Mouse (Mus musculus): ENCODE data around the gene Gm33543. TPM values are rescaled to one million over a fixed set of nuclear protein-coding genes. Genes with fewer than 3 reads are reported as not detected.

Gene Gm33543
- total and polyA plus RNA-seq, 2 experiments from 2014 or later: not detected

DNA sequence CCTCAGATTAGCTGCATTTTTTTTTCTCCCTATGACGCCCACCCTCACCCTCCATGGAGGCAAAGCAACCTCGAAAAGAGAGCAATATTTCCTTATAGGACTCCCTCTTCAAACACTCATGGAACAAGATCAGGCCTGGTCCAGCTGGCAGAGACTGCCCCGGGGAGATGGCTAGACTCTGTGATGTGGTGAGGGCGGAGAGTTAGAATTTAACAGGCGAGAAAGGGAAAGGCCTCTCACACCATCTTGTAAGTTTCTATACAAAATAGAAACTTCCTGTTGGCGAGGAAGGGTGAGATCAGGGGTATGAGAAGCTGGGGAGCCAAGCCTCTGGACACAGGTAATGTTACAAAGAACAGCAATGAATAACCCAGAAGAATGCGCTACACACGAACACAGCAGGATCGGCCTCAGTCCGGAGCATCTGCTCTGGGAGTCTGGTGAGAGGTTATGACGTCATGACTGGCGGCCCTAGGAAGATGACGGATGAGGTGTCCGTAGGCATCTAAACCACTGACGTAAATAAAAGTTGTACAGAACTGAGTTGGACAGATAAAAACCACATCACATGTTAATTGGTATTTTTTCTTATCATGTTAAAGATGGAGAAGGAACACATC lies 64.9 kb downstream of the Gm33543 start:
- Histone ChIP-seq H3K36me3 (ENCODE audit: insufficient read depth) (no peaks in the 10 kb centered on the region), H3K27ac (ENCODE audit: low read depth, low read length) (no peak overlapping the region), H3K4me3 (ENCODE audit: low read depth, low read length) (no peak overlapping the region), H3K9ac (no peak overlapping the region), H3K4me2 (ENCODE audit: low read depth) (no peak overlapping the region), H3K9me3 (ENCODE audit: low read length) (no peaks in the 10 kb centered on the region), H3K4me1 (ENCODE audit: insufficient read depth) (no peaks in the 10 kb centered on the region), H3K27me3 (ENCODE audit: insufficient read depth, low read length) (no peaks in the 10 kb centered on the region)
- ATAC-seq: no peak
- 88% methylated on average over 15 of the region's 15 CpGs for WGBS
- DNase-seq: no peak
- no peak for TF ChIP-seq CTCF (IDR thresholded peaks at IDR 0.05; ENCODE audit: low read depth)

DNA sequence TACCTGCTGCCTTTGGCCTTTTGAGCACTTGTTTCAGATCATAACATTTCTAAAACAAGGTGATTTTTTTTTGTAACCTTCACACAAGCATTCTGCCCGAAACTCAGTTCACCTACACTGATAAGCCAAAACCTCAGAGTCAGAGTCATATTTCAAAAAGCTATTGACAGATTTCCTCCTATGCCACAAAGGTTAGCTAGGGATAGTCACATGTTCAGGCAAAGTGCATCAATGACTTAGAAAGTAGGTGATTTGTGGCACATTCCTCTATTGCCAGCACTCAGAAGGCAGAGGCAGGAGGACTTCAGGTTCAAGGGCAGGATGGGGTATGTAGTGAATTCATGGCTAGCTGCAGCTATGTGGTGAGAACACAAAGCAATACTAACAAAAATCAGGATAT lies 65.7 kb downstream of the Gm33543 start:
- DNase-seq: no peak
- H3K4me3 ChIP-seq (ENCODE audit: low read depth, low read length): no peak overlapping the region
- no peaks in the 10 kb centered on the region for H3K4me1 ChIP-seq (ENCODE audit: insufficient read depth)
- H3K4me2 ChIP-seq (ENCODE audit: low read depth): no peak overlapping the region
- no peak for ATAC-seq
- no peaks in the 10 kb centered on the region for H3K36me3 ChIP-seq (ENCODE audit: insufficient read depth)
- WGBS: 84% methylated on average over 1 of the region's 1 CpGs
- no peak for TF ChIP-seq CTCF (IDR thresholded peaks at IDR 0.05; ENCODE audit: low read depth)
- H3K9me3 ChIP-seq (ENCODE audit: low read length): no peaks in the 10 kb centered on the region
- no peaks in the 10 kb centered on the region for H3K27me3 ChIP-seq (ENCODE audit: insufficient read depth, low read length)
- no peak overlapping the region for H3K27ac ChIP-seq (ENCODE audit: low read depth, low read length)
- H3K9ac ChIP-seq: no peak overlapping the region

- 90% methylated on average over 7 of the region's 7 CpGs for WGBS
- no peak overlapping the region for H3K27ac ChIP-seq (ENCODE audit: low read depth, low read length)
- H3K9ac ChIP-seq: no peak overlapping the region
- DNase-seq (no peak), ATAC-seq (no peak)
- H3K4me2 ChIP-seq (ENCODE audit: low read depth): no peak overlapping the region
- H3K4me3 ChIP-seq (ENCODE audit: low read depth, low read length): no peak overlapping the region
- H3K4me1 ChIP-seq (ENCODE audit: insufficient read depth): no peaks in the 10 kb centered on the region
- H3K9me3 ChIP-seq (ENCODE audit: low read length): no peaks in the 10 kb centered on the region
- no peak for TF ChIP-seq CTCF (IDR thresholded peaks at IDR 0.05; ENCODE audit: low read depth)
- no peaks in the 10 kb centered on the region for H3K27me3 ChIP-seq (ENCODE audit: insufficient read depth, low read length)
- H3K36me3 ChIP-seq (ENCODE audit: insufficient read depth): no peaks in the 10 kb centered on the region
These were observed 67.9 kb downstream of the Gm33543 start for GRCm38 (mm10) chr10:95774856-95775255.

DNA sequence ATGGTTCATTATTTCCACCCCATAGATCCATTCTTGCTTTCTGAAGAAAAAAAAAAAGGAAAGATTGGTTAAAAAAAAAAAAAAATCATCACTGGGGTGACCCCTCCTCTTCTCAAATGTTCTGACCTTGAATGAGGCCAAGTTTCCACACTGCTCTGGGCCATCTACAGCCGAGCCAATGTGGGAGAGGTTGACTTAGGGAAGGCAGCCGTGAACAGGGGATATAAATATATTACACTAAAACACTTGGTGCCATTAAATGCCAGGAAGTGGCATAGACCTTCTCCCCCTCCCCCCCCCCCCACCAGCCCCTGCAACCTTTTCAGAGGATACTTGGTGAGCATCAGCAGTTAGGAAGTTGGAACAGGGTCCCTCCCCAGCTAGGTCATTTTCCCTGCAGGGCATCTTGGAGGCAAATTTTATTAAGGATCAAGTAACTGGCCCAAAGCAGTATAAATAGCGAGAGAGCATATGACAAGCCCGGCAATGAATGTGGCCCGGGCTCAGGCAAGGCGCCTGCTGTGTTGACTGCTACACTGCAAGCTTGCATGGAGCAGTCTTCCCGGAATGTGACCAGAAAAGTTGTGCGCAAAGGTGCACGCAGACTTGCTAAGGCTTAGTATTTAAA lies 68.6 kb downstream of the Gm33543 start:
- Histone ChIP-seq H3K4me3 (ENCODE audit: low read depth, low read length) (no peak overlapping the region), H3K27ac (ENCODE audit: low read depth, low read length) (no peak overlapping the region), H3K27me3 (ENCODE audit: insufficient read depth, low read length) (no peaks in the 10 kb centered on the region), H3K4me2 (ENCODE audit: low read depth) (no peak overlapping the region), H3K4me1 (ENCODE audit: insufficient read depth) (no peaks in the 10 kb centered on the region), H3K9ac (no peak overlapping the region), H3K36me3 (ENCODE audit: insufficient read depth) (no peaks in the 10 kb centered on the region), H3K9me3 (ENCODE audit: low read length) (no peaks in the 10 kb centered on the region)
- ATAC-seq: no peak
- TF ChIP-seq CTCF (IDR thresholded peaks at IDR 0.05; ENCODE audit: low read depth): no peak
- DNase-seq: no peak
- WGBS: 82% methylated on average over 9 of the region's 9 CpGs

Other genes starting within 250 kb of the Gm33543 start
- not detected in 2 replicates for gene Anapc15-ps, start 169.5 kb downstream of the Gm33543 start, total RNA-seq (2014; rRNA removed)
- gene Anapc15-ps, start 169.5 kb downstream of the Gm33543 start, polyA plus RNA-seq (2015; fragmentation: Nextera tagmentation; extraction: Ambion mirVana): 0.55 TPM in 1 of 2 replicates, not detected in the other
- 16.2 and 21.9 TPM in 2 replicates for gene Eea1, start 97.7 kb upstream of the Gm33543 start, total RNA-seq (2014; rRNA removed)
- gene Eea1, start 97.7 kb upstream of the Gm33543 start, polyA plus RNA-seq (2015; fragmentation: Nextera tagmentation; extraction: Ambion mirVana): 11.3 and 16.6 TPM in 2 replicates